Comparison of ENCODE assay signal across 12 mouse cellular contexts in genomic region chr4:95659024-95659423, GRCm38 (mm10).
"Had no signal": no experiment of that assay in that cellular context is flagged by ENCODE, and none has a peak within 500 bp of the region (broad histone marks: within the 10 kb centered on the region; RNA-seq: fewer than 3 reads in every experiment).

No protein-coding gene starts in this region.

- H3K27me3 ChIP-seq: limb, embryonic 12.5 days; neural tube, embryonic 12.5 days had no signal

- H3K4me1 ChIP-seq: neural tube, embryonic 12.5 days had no signal

- H3K9me3 ChIP-seq: limb, embryonic 12.5 days; midbrain, embryonic 10.5 days; neural tube, embryonic 12.5 days had no signal

- H3K36me3 ChIP-seq: limb, embryonic 12.5 days; midbrain, embryonic 10.5 days; neural tube, embryonic 12.5 days had no signal

- H3K27ac ChIP-seq: limb, embryonic 12.5 days; liver, embryonic 14.5 days; midbrain, embryonic 10.5 days; neural tube, embryonic 12.5 days; stomach, postnatal 0 days had no signal

- H3K9ac ChIP-seq: limb, embryonic 12.5 days; liver, embryonic 14.5 days; neural tube, embryonic 12.5 days had no signal

- H3K4me3 ChIP-seq: limb, embryonic 12.5 days; midbrain, embryonic 10.5 days; myocyte; neural tube, embryonic 12.5 days had no signal

- DNase-seq: kidney, postnatal 10 days; layer of hippocampus, postnatal 36 days; liver; lung, adult 2 months; midbrain, embryonic 14.5 days; thymus, postnatal 14 days had no signal
